Mouse (Mus musculus) heart, embryonic 11.5 days (tissue): Measurements from ENCODE around the gene Ppil6. TPM values are rescaled to one million over a fixed set of nuclear protein-coding genes. Genes with fewer than 3 reads are reported as not detected.

Experiments used
- ATAC-seq: fragments of 200-750 bp; cut with Nextera tagmentation; replicated peaks from 2 replicates; pipeline ENCODE4 v1.8.0; 2017; ENCODE audit warnings: moderate library complexity; ENCODE audit not compliant: insufficient number of reproducible peaks, low FRiP score, low TSS enrichment
- H3K27ac ChIP-seq: fragments of 300-500 bp; sonication (generic); 2 replicates; pipeline ENCODE4 v1.5.1; 2014; ENCODE audit warnings: mild to moderate bottlenecking, low read depth, low read length
- H3K27me3 ChIP-seq: fragments of 300-500 bp; sonication (generic); 2 replicates; pipeline ENCODE4 v1.6.1; 2014; ENCODE audit warnings: mild to moderate bottlenecking, low read length, mixed read lengths; ENCODE audit not compliant: control insufficient read depth, insufficient read depth
- H3K36me3 ChIP-seq: fragments of 300-500 bp; sonication (generic); 2 replicates; pipeline ENCODE4 v1.6.1; 2014; ENCODE audit warnings: mild to moderate bottlenecking, low read length, moderate library complexity, mixed read lengths; ENCODE audit not compliant: control insufficient read depth, insufficient read depth
- H3K4me1 ChIP-seq: fragments of 300-500 bp; sonication (generic); 2 replicates; pipeline ENCODE4 v1.6.1; 2014; ENCODE audit warnings: low read length; ENCODE audit not compliant: control insufficient read depth, insufficient read depth
- H3K4me2 ChIP-seq: fragments of 300-500 bp; sonication (generic); 2 replicates; pipeline ENCODE4 v1.6.1; 2014; ENCODE audit warnings: mild to moderate bottlenecking, moderate library complexity
- H3K4me3 ChIP-seq: fragments of 300-500 bp; sonication (generic); 2 replicates; pipeline ENCODE4 v1.5.1; 2014; ENCODE audit warnings: low read depth, low read length
- H3K9ac ChIP-seq: fragments of 300-500 bp; sonication (generic); 2 replicates; pipeline ENCODE4 v1.6.1; 2014; ENCODE audit warnings: mild to moderate bottlenecking, low read depth, low read length, moderate library complexity
- H3K9me3 ChIP-seq: fragments of 300-500 bp; sonication (generic); replicated peaks from 2 replicates; pipeline ENCODE4 v1.6.1; 2016; ENCODE audit warnings: low read length; ENCODE audit not compliant: control insufficient read depth
- WGBS: fragments of 180-500 bp; shearing (Covaris S2); extraction: QIAGEN DNeasy Blood & Tissue Kit; methylation state at CpG from one replicate; pipeline ENCODE4 v1.1.7; 2014; ENCODE audit not compliant: insufficient replicate concordance; 5-methylcytosine and 5-hydroxymethylcytosine counted together
- polyA plus RNA-seq: library from polyadenylated mRNA; unstranded; fragments of >200 nt; fragmentation: Nextera tagmentation; extraction: Ambion mirVana; gene quantifications from 2 replicates; pipeline ENCODE4 v1.2.1, GENCODE M21; 2014

Ppil6 gene
- polyA plus RNA-seq, 1 experiment from 2014 or later = 1.4 TPM

DNA sequence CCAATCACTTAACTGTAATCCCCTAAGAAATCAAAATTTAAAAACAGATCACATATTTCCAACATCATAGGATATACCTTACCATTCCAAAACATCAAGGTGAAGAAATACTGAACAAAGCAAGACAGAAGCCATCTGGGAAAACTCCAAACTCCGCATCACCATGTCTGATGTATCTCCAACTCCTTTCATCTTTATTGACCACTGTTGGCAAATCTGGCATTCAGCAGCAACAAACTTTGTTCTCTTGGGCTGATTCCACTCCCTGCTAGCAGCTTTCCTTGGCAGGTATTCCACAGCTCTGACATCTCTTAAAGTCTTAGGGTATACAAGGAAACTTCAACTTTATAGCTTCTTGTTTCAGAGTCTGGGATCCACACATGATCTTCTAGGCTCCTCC is 68.2 kb downstream of the Ppil6 start:
- H3K9ac ChIP-seq = no peak overlapping the region
- H3K27ac ChIP-seq = no peak overlapping the region
- no peak overlapping the region for H3K4me3 ChIP-seq
- no peaks in the 10 kb centered on the region for H3K36me3 ChIP-seq
- H3K4me2 ChIP-seq = no peak overlapping the region
- ATAC-seq = no peak
- H3K4me1 ChIP-seq = no peaks in the 10 kb centered on the region
- peaks cover 3% of the 10 kb centered on the region; the same call in 1 of the 2 replicates for H3K9me3 ChIP-seq
- no peaks in the 10 kb centered on the region for H3K27me3 ChIP-seq
- WGBS = 90% methylated on average over 1 of the region's 1 CpGs

DNA sequence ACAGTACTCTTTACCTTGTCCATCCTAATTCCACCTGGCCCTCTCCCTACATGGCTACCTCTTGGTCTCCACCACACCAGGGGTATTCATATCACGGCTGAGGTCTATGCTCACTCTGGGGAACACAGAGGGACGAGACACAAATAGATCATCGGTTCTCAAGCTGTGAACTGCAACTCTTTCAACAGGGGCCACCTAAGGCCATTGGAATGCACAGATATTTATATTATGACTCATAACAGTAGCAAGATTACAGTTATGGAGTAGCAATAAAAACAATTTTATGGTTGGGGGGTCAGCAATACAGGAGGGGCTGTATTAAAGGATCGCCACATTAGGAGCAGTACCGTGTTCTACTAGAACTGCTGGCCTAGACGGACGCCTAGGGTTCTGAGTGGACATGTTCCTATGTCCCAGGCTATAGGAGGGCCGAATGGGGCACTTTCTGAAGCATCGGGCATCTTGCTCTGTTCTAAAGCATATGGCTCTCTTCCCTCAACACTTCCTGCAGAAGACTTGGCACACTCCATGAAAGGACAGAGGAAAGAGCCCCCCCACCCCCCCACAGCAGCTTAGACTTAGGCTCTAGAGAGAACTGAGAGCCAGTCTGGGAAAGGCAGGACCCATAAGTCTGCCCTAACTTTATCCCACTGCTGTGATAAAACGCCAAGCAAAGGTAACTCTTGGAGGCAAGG is 71.6 kb downstream of the Ppil6 start:
- Histone ChIP-seq H3K9me3 (peaks cover 3% of the 10 kb centered on the region; the same call in 1 of the 2 replicates), H3K4me3 (no peak overlapping the region), H3K27me3 (no peaks in the 10 kb centered on the region), H3K4me2 (no peak overlapping the region), H3K4me1 (0 out of 2 replicates have a peak, but pooled peaks cover 2% of the 10 kb centered on the region), H3K9ac (no peak overlapping the region), H3K36me3 (no peaks in the 10 kb centered on the region), H3K27ac (no peak overlapping the region)
- ATAC-seq = no peak
- WGBS = 80% methylated on average over 10 of the region's 10 CpGs

Other genes with a start within 250 kb of the Ppil6 start
- 37.4 and 43.4 TPM in 2 replicates for gene Fig4, start 187.2 kb upstream of the Ppil6 start, polyA plus RNA-seq
- 0.18 and 0.20 TPM in 2 replicates for gene Ak9, start 186.5 kb upstream of the Ppil6 start, polyA plus RNA-seq
- 11.7 and 12.5 TPM in 2 replicates for gene Zbtb24, start 40.1 kb upstream of the Ppil6 start, polyA plus RNA-seq
- 31.1 and 33.9 TPM in 2 replicates for gene Mical1, start 14.1 kb upstream of the Ppil6 start, polyA plus RNA-seq
- gene Smpd2, start 70 bp upstream of the Ppil6 start, polyA plus RNA-seq = 46.7 and 46.8 TPM in 2 replicates
- 187 and 204 TPM in 2 replicates for gene Cd164, start 29.0 kb downstream of the Ppil6 start, polyA plus RNA-seq
- 0.73 and 0.82 TPM in 2 replicates for gene Ccdc162, start 226.2 kb downstream of the Ppil6 start, polyA plus RNA-seq